Mouse (Mus musculus) bone marrow macrophage, adult 2 months (primary cell): ENCODE results near the gene Syt13.

ENCODE experiments used
- CTCF ChIP-seq: IDR thresholded peaks from 2 replicates; pipeline ENCODE4 v1.5.1; 2012; ENCODE audit warnings: low read depth, mild to moderate bottlenecking, low read length, moderate library complexity
- POLR2A ChIP-seq: IDR thresholded peaks from 2 replicates; pipeline ENCODE4 v1.6.1; 2012; ENCODE audit warnings: mild to moderate bottlenecking, low read depth, low read length, borderline replicate concordance

GRCm38 (mm10) chr2:92912312-92912711 lies 2.6 kb upstream of the Syt13 start:
- TF ChIP-seq POLR2A (no peak), CTCF (no peak)
